Mouse (Mus musculus): ENCODE measurements around the gene Dlgap3. TPM values are rescaled to one million over a fixed set of nuclear protein-coding genes. Genes with fewer than 3 reads are reported as not detected.

Dlgap3 gene
- total RNA-seq (2021) (1 to 10 TPM; 3.4 to 3.9 TPM), polyA plus RNA-seq (2012; rRNA removed) (13.3 and 14.7 TPM in 2 replicates)
- long read RNA-seq, partial matches to known transcripts: 1 of 2 reads
- long read RNA-seq, other reads (novel, unspliced or antisense): 0 of 2 reads

DNA sequence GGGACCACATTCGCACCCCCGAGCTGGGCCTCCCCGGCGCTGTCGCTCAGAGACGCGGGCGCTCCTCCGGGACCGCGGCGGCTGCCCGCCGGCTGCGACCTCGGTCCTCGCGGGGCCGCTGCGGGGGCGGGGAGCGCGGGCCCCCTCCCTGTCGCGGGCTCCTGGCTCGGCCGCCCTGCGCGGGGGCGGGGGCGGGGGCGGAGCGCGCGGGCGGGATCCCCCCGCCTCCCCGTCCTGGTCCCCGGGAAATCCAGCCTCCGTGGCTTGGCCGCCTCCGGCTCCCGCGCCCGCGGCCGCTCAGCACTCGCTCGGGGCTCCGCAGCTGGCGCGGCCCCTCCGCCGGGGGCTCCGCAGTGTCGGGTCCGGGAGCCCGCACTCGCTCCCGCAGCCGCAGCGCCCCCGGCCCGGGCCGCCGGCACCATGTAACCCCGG is at the start of gene Dlgap3:
Dlgap3 (plus strand) TSS at position 291 of the 432 bp plus-strand sequence.
- peak; percentile 71 for DNase-seq

DNA sequence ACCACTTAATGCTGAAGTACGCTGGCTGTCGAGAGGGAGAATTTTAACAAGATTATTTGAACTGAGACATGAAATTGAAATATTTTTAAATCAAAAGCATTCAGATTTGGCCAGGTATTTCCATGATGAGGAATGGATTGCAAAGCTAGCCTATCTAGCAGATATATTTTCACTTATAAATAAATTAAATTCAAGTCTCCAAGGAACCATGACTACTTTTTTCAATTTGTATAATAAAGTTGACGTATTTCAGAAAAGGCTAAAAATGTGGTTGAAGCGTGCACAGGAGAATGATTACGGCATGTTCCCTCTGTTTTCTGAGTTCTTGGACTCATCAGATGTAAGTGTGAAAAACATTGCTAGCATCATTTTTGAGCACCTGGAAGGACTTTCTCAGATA is 45.6 kb upstream of the Dlgap3 start, which contains the start of gene Tmem35b:
Tmem35b (plus strand) TSS at position 301 of the 400 bp plus-strand sequence.
- DNase-seq: no peak

DNA sequence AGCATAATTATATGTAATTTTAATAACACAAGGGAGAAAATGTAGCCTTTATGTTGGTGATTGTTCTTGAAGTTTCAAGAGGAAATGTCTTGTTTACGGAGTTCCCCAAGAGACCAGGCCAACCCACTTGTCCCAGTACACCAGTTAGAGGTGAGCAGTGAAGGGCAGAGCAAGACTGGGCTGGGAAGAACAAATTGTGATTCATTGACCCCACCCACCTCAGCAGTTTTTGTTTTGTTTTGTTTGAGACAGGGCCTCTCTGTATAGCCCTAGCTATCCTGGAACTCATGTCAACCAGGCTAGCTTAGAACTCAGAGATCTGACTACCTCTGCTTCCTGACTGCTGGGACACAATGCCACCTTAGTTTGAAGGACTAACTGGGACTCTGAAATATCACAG is 44.7 kb upstream of the Dlgap3 start:
- DNase-seq: no peak

DNA sequence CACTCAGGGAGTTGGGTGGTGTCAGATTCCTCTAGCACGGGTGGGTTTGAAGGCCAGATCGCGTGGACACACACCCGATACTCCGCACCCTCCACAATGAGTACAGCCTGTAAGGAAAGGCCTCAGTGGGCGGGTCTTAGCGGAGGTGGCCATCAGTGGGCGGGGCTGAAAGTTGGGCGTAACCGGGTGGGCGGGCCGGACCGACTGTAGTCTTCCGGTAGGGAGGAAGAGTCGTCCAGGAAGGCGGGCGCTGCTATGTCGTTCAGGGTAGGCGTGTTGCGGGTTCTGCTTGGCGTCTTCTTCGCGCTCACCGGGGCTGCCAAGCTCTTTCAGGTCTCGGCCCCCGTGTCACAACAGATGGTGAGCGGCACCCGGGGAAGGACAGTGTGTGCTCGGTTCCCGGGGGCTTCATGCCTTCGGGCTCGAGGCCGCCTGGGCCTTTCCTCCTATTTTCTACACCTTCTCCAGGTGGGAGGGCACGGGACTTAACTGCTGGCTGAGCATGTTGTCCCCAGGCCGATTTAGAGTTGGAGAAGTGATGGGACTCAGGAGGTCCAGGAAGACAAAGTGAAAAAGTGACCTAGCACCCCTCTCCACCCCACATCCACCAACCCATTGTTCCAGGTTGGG is 43.1 kb upstream of the Dlgap3 start:
- peak; percentile 94 for DNase-seq

DNA sequence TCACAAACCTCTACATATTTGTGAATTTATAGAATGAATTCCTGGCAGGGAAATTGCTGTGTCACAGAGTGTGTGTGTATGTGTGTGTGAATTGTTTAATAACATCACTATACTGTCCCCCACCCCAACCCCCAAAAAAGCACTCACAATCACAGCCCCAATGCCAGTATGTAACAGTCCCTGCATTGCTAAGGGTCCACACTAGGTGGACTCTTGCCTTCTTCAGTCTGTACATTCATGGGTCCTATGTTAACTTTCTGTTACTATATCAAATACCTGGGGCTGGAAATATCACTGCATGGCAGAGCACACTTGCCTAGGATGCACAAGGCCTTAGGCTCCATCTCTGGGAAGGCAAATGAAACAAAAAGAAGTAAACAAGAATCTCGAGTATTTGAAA is 34.3 kb upstream of the Dlgap3 start:
- no peak for DNase-seq

DNA sequence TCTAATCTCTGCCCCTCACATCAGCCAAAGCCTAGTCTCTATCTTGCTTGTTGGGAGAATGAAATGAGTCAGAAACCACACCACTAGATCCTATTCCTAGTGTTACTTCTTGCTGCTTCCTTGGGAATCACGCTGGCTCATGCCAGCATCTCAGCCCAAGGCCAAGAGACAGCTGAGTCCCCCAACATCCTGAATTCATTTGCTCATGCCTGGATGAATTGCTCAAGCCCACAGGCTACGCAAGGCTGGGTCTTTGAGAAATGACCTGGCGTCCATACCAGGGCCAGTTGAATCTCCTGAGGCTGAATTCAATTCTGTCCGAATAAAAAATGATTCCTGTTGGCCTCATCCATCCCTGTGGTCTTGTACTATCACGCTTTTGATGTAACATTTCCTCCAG is 31.4 kb upstream of the Dlgap3 start:
- DNase-seq: no peak

DNA sequence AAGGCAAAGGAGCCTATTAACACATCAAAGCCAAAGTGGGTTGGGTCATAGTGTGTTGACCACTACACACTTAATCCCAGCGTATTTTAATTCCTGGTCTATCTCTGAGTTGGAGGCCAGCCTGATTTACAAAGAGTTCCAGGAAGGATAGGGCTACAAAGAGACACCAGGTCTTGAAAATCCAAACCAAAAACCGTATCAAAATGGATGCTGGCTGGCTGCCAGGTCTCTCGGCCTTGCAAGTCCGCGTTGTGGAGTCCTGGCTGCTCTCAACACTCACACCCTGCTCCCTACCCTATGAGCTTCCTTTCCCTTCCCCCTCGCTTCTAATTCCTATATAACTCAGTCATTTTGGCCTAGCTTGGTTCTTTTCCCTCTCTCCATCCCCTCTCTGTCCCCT is 30.5 kb upstream of the Dlgap3 start:
- DNase-seq: peak; percentile 36

DNA sequence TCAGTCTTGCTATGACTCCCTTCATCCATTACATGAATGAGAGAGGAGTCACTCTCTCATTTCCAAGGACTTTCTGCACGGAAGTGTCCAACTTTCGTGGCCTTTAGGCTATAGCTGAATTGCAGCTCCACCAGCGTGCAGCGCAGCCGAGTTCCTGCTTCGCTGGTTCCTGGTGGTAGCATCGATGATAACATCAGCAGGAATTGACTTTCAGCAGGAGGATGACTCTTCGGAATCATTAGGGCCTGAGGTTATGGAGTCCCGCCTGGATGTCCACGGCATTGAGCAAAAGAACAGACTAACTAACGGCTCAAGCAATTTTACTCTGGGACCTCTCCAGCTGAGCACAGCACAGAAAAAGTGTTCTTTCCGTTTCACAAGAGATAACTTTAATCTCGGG is 19.0 kb upstream of the Dlgap3 start:
- peak; percentile 24 for DNase-seq

DNA sequence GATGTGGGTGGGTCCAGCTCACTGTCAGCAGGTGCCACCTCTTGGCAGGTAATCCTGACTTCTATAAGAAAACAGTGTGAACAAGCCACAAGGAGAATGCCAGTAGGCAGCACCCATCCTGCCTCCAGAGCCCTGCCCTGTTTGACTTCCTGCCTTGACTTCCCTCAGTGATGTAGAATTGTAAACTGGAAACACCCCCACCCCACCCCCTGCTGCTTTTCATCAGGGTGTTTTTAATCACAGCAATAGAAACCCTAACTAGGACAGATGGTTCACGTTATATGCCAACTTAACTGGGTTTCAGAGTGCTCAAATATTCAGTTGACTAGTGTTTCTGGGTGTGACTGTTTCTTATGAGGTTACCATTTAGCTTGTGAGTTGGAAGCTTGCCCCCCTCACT is 15.7 kb upstream of the Dlgap3 start:
- DNase-seq: no peak

DNA sequence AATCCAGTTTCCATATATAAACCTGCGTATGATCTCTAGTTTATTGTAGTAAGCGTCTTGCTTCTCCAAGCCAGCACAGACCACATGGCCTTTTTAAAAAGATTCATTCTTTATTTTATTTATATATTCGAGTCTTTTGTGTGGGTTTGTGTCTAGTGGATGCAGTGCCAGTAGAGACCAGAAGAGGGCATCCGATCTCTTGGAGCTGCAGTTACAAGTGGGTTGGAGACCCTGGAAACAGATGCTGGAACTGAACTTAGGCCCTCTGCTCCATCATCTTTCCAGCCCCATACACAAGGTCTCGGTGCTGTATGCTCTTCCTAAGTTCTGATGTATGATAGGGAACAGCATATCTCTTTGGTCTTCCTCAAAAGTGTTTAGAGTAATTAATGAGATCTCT is 13.2 kb upstream of the Dlgap3 start:
- no peak for DNase-seq

DNA sequence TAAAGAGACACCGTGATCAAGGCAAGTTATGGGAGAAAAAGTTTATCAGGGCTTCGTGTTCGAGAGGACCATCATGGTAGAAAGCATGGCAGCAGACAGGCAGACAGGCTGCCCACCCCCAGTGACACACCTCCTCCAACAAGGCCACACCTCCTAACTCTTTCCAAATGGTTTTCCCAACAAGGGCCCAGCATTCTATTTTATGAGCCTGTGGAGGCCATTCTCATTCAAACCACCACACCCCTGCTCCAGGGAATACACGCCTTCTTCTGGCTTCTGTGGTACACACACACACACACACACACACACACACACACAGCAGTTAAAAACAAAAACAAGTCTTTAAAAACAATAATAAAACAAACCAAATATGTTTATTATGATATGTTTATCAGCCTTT is 11.3 kb upstream of the Dlgap3 start:
- DNase-seq: no peak

DNA sequence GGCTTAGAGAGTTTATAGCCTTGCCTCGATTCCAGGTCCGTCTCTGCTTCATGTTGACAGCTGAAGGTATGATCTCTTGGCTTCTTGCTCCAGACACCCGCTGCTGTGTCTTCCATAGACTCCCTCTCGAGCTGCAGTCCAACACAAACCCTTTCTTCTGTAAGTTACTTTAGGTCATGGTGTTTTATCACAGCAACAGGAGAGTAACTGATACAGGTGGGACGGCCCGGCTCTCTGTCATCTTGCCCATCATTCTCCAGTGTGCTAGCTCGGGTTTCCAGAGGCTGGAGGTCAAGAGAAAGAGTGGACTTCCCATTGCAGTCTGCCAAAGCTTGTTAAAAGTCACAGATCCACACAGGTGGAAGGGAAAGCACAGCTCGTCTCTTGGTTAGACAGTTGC is 5.1 kb upstream of the Dlgap3 start:
- no peak for DNase-seq

DNA sequence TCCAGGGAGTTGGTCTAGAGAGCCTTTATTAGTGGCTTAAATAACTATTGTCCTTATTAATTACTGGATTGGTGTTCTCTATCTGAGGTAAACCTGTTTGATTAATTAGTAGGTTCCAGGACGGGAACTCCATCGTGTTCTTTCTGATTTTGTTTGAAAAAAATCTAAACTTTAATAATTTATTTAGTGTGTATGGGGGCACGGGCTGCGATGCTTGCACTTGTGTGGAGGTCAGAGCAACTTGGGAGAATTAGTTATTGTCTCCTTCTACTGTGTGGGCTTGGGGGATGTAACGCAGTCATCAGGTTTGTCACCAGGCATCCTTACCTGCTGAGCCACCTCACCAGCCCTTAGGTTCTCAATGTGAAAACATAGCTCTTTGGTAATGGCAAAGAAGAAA is 1.9 kb upstream of the Dlgap3 start:
- no peak for DNase-seq

DNA sequence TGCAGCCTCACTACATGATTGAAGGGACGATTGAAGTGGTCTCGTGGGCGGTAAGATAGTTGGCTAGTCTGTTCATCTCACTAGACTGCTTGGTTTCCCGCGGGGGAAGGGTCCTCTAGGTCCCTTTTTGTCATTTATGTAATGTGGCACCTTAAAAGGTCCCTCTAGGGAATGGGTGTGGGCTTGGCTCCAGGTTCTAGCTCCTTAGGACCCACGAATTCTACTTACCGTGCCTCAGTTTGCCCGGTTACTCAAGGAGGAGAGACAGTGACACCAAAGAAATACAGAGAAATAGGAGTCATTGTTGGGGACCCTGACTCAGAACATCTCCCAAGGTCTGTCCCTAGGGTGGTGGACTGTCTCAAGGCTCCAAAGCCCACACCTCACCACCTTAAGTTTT is 1.3 kb upstream of the Dlgap3 start:
- DNase-seq: no peak

DNA sequence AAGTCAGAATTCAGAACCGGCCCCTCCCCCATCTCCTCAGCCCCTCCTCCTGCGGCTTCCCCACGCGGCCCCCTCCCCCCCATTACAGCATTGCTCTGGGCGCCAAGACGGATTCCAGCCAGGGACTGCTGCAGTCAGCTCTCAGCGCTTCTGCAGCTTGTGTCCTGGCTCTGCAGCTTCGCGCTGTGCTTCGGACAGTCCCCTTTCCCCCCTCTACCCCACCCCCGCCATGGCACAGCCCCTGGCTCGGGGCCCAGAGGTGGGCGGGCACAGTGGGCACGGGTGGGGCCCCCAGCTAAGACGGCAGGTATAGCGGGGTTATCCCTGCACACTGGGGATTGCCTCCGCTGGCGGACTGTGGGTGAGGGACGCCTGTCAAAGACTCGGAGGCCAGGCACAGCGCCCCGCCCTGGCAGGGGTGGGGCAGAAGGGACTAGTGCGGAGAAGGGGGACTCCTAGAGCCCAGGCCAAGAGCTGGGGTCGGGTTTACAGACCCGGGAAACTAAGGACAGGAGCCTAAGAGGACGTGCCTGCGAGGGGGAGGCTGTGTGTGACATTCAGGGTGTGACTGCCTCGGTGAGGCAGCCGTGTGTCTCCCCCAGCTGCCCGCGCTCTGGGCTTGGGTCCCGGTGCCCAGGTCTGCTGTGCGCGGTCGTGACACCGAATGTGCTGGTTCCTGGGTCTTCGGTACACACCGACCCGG is 642 bp upstream of the Dlgap3 start:
- peak; percentile 67 for DNase-seq

DNA sequence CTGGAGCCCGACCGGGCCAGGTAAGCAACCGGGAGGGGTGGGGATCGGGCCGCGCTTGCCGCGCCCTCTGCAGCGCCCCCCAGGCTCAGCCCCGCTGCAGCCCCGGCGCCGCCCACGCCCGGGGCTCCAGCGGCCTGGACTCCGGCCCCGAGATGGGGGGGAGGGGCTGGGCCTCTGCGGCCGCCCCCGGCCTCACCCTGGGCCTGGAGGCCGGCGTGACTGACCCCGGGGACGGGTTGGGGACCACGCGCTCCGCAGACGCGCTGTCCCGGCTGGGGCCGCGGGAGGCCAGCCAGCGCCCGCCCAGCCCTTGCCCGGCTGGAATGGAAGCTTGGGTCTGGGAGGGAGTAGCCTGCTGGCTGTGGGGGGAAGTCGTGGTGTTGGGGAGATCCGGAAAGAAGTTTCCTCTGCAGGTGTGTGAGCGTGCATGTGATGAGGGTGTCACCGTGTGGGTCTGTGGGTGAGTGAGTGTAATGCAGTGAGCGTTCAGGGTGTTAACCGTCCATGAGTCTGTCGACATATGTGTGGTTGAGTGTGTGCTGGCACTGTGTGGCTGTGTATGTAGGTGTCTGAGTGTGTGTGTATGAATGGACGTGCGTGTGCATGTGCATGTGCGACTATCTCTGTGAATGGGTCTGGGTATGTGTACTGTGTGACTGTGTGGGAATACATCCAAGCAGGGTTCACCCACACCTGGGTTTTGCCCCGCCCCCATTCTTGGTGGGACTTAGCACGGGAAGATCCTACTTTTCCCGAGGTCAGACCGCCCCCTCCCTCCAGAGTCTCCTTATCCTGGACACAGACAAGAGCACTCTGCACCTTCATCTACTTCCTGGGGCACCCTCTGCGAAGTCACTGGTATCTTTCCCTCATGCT is 580 bp downstream of the Dlgap3 start:
- peak; percentile 26 for DNase-seq

DNA sequence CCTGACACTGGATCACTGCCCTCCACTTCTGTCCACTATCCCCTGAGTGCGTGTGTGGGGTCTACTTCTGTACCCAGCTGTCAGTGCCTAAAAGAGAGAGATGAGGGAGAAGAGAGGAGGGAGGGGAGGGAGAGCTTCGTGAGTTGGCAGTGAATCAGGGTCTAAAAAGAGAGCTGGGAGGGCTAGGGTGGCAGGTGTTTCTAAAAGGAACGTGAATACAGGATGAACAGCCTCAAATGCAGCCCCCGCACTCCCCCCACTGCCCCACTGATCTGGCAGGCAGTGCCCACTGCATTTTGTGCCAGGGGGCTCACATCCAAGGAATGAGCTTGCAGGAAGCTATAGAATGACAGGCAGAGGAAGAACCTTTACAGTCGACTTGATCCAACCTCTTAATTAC is 1.9 kb downstream of the Dlgap3 start:
- DNase-seq: no peak

DNA sequence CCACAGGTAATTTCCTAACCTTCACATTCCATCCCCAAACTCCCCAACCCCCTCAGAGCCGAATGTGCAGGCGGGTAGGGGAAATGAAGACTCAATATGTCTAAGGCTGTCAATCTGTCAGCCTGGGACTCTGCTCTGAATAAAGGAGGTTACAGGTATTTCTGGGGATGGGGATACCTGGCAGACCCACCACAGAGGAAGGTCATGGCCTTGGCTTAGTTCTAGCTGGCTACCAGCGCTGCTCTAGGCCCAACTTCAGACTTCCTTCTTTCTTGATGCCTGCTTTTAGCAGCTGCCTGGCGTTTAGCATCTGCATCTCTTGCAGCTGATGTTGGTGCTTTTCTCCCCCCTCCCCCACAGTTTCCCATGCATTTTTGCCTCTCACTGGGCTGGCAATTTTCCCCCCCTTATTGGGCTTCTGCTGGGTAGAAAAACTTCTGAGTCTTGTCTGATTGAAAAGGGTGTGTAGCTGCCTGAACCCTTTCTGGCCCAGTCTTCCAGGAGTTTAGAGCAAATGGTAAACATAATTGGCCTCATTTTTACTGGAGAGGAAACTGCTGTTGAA is 2.4 kb downstream of the Dlgap3 start:
- no peak for DNase-seq

DNA sequence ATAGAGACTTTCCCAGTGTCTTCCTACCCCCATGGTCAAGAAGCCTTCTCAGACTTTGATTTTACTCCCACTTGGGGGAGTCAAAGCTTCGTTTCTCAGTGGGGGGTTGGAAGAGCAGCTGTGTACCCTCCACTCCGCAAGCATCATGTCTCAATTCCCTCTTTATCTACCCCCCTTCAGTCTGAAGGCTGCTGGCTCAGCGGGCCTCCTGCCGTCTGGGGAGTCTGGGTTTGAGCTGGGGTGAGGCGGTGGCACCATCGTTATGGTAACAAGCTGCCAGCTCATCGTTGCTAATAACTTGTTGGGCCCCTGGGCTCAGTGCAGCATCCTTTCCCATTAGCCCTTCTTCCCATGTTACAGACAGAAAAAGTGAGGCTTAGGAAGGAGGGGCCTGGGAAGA is 3.1 kb downstream of the Dlgap3 start:
- DNase-seq: no peak

DNA sequence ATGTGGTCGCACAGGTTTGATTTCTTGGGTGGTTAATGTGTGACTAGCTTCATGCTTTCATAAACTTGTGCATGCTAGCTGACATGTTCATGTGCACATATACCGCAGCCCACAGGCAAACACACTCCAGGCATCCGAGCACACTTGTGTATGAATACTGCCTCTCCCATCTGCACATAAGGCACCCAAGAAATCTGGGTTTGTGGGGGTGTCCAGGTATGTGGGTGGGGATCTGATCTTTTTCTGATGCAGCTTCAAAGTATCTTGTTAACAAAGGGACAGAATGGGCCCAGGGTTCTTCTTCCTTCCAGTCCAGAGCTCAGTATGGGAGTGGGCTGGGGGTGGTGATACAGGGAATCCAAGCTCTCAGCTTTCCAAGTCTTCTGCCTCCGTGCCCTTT is 3.6 kb downstream of the Dlgap3 start:
- no peak for DNase-seq

DNA sequence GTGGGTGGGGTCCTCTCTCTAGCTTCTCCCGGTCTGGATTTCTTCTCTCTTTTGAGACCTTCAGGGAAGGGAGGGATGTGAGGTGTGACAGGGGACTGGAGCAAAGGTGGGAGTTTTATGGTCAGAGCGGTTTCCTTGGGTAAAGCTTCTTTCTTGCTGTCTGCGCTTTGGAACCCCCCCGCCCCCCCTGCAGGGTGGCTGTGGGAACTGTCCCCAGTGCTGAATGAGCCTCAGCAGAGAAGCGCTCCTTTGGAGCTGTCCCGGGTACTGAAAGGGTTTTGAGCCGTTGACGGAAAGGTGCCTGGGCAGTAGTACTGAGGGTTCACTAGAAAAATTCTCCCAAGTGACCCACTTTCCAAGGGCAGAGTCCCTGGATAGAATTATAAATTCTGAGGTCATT is 4.5 kb downstream of the Dlgap3 start:
- DNase-seq: peak; percentile 67

Measured in adrenal gland, adult 2 months (tissue).